Mouse (Mus musculus) activated CD4-positive, CD25-positive, alpha-beta regulatory T cell, adult 4 months (primary cell): ENCODE measurements around the gene Incenp. TPM values are rescaled to one million over a fixed set of nuclear protein-coding genes. Genes with fewer than 3 reads are reported as not detected.
"Not testable (repeated sequence)": the region's sequence is repeated elsewhere in the genome, so short reads cannot be mapped to it uniquely, and the experiment has no call there.

ENCODE experiments used
- ATAC-seq: one replicate; pipeline ENCODE4 v1.8.0; 2017
- polyA plus RNA-seq, 2 experiments: library from polyadenylated mRNA; unstranded; fragments of 100-300 nt; shearing (Covaris generic); gene quantifications; one replicate each; pipeline ENCODE4 v1.2.1; 2017

The Incenp gene
- polyA plus RNA-seq: 10 to 100 TPM; 30.3 to 31.9 TPM

DNA sequence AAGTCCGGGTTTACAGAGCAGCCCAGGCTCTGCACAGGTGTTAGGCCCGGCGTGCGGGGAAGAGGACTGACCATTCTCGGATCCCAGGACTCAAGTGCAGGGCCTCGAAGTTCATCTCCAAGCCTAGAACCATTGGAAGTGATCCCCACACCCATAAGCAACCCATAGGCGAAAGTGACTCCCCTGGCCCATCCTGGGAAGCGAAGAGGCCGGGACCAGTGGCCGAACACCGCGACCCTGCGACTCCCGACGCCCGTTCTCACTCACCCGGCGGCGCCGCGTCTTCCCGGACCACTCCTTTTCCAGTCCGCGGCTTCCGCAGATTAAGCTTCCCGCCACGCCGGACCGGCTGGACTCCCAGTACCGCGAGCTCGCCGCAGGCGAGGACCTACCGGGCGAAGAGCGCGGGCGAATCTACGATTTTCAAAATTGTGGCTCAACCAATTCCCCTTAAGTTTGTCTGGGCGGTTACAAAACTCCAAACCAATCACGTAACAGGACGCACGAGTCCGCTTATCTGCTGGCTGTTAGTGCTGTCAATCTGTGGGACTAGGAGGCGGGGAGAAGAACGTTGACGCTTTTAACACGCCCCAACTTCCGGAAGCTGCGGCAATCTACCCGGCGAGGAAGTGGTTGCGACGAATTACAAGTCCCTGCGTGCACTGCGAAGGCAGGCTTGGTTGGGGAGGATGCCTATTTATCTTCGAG is at the start of gene Incenp:
Gene Incenp (minus strand): TSS at position 480 of the 708 bp plus-strand sequence.
- peak; percentile 99 for ATAC-seq

DNA sequence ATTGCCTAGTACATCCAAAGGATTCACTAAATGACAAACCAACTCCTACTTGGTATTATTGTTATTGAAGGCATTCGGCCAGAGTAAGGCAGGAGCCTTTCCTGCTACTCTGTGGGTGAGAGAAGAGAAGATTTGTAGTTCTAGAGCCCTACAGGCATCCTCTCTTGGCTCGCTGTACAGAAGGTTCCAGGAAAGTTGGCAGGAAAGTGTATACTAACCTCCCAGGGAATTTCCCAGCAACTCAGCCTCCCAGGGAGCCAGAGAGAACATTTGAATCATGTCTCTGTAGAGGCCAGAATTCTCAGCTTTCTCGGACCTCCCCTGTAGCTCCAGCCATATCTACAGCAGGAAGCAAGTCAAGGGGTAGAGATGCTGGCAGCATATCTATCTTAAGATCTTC is 47.6 kb upstream of the Incenp start:
- ATAC-seq: no peak

DNA sequence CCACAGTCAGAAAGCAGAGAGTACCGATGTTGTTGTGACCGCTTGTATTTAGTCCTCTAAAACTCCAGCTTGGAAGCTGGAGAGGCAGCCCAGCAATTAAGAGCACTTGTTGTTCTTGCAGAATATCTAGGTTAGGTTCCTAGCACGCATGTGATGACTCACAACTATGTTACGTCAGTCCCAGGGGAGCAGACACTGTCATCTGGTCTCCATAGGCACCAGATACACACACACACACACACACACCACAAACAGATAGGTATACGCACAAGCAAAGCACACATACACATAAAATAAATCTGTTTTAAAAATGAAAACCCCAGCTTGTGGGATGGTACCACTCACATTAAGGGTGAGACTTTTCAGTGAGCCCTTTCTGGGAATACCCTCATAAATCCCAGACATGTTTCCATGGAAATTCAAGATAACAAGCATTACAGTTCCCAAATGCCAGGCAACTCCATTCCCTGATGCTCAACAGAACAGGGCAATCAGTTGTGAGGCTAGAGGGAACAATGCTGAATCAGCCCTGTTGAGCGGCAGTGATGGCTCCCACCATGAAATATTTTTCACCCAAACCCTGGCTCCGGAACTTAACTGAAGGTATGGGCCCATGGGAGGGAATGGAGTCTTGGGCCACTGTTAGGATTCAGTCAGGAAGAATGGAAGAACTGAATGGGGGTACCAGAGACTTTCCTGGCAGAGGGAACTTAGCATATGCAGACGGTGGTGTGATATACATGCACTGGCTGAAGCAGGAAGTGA is 46.6 kb upstream of the Incenp start:
- ATAC-seq: no peak

DNA sequence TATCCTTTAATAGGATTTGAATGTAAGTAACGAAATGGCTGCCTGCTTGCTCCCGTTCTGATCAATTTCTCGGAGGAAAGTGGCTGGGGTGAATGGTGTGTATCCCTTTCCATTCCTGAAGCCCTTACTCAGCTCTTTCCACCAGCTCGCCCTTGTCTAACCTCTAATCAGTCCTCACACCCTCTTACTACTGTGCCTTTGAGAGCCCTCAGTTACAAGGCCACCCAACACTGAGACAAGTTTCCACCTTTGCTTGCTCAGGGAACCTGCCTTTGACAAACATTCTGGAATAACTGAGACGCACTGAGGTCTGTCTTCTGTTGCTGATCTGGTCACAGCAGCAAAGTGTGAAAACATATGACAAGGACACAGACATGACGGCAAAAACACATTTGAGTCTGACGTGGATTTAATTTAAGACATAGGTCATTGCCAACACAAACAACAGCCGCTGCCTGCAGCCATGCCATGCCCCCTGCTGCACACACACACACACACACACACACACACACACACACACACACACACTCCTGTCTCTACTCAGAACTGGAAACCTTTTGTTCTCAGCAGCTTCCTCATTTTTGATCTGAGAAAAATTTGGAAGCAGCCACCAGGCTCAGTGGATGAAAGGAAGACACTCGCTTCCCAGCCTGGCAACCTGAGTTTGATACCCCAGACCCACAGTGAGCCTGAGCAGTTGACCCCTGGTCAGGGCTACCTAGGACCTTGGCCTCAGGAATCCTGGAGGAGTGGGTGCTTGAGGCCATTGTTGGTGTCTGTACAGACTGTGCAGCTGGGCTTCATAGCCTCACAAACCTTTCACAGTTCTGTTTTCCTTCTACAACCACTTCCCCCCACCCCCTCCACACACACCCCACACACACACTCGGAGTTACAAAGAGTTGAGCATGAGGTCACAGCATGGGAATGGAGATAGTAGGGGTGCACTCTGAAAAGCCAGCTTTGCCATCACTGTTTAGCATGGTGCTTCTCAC is 43.5 kb upstream of the Incenp start:
- no peak for ATAC-seq

DNA sequence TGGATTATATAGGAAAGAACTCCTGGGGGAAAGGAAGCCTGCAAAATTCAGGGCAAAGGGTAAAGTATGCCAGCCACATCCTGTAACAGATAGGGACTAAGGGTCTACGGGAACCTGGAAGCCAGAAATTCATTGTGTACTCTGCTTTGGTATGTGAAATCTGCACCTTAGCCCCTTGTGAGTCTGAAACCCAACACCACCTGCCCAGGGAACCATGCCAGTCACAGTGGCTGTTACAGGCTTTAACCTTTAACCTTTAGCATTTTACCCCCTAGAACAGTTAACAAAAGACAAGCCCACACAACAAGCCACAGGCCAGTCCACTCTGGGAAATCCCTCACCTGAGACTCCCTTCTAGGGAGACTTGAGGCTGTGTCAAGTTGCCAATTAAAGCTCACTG is 42.5 kb upstream of the Incenp start:
- ATAC-seq: no peak

DNA sequence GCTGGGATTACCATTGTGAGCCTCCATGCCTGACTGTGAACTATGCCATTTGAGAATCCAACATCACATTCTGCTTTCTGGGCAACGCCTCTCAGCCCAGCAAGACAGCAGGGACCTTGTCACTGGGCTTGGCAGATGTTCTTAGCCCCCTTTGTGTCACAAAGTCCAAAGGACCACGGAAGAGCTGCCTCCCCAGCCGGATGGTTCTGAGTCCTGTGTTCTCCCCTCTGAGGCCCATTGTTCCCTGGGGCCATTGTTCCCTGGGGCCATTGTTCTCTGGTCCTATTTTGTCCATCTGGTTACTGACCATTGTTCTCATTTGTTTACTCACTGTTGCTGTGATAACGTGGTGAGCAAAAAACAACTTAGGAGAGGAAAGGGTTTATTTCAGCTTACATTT is 41.6 kb upstream of the Incenp start:
- ATAC-seq: no peak

DNA sequence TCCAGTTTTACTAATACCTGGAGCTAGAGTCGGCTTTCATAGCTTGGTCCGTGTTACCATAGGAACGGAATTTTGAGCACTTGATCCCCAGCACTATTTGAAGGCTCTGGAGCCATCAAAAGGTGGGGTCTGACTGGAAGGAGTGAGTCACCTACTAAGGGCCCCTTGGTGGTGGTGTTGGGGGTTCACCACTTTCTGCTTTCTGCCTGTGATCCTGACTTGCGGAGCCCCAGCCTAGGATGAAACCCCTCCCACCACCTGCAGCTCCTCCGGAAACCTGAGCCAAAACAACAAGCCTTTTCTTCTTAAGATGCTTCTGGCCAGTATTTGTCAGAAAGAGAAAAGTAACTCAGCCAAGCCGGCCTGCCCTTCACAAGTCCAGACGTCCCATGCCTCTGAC is 40.5 kb upstream of the Incenp start:
- no peak for ATAC-seq

DNA sequence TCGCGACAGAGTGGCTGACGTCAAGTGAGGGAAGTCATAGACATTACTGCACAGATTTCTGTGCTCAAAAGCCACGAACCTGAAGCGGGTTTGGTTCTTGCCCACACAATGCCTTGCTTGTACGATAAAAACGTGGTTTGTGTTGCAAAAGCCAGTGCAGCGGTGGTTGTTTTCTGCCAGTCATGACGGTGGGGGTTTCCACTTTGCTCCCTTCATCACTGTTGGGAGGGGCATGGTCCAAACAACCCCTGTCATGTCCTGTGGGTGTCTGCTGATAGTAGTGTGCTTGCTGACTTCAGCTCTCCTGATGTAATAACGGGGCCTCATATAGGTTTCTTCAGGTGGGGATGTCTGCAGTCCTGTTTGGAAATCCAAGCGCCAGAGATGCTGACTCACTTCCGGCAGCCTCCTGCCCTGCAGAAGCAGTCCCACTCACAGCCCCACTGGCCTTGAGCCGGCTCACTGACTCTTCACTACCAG is 39.5 kb upstream of the Incenp start:
- ATAC-seq: peak; percentile 90

DNA sequence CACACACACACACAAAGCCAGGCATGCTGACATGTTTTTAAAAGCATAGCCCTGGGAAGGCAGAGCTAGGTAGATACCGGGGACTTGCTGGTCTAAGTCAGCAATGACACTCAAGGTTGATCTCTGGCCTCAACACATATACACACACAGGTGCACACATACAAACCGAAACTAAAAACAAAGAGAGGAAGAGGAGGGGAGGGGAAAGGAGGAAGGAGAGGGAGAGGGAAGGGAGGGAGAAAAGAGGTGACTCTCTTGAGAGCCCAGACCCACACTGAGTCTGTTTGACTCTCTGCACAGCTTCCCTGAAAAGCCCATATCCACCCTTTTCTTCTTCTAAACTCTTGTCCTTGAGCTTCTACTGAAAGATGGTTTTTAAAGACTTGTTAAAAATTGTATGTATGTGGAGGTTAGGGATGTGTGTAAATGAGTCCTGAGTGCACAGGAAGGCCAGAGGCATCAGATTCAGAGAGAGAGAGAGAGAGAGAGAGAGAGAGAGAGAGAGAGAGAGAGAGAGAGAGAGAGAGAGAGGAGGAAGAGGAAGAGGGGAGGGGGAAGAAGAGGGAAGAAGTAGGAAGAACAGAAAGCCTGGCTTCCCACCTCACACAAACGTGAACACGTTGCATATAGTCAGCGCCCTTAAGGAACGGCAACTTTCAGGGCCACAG is 38.9 kb upstream of the Incenp start:
- peak; percentile 28 for ATAC-seq

DNA sequence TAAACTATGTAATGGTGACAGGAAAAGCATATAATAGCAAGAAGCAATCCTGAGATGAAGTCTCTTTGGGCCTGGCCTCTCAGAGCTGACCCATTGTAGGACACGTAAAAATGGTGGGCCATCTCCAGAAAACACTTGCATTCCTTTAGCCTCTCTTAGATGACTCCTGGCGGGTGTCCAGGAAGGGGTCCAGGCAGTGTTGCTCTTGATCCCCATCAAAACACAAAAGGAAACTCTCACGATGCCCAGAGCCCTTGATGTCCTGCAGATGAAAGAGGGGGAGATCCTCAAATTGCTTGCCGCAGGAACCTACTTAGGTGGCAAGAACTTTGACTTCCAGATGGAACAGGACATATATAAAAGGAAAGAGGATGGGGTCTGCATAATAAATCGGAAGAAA is 38.1 kb upstream of the Incenp start:
- ATAC-seq: no peak

DNA sequence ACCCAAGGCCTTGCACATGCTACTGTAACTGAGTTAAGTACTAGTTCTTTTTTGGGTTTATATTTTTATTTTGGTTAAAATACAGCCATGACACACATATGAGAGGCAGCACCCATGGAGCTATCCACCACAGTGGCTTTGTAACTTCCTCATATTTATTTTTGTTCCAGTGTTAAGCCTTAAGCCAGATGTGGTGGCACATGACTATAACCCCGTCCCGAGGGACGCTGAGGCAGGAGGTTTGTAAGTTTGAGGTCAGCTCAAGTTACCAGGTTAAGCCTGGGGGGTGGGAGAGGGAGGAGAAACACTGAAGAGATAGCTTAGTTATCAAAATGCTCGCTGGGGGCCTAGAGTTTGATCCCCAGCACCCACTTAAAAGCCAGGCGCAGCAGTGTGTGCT is 37.2 kb upstream of the Incenp start:
- ATAC-seq: no peak

DNA sequence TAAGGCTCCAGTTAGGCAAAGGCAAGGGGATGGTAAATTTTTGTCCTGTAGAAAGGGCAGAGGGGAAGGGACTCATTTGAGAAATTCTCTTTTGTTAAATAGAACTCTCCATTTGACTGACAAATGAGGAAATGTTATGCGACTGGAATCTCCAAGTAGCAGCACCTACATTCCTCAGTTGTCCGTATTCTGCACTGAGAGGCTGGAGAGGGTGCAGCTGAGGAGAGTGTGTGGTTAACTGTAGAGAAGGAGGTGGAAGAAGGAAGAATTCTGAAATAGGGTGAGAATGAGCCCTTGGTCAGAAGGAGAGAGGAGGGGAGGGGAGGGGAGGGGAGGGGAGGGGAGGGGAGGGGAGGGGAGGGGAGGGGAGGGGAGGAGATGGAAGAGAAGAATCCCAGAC is 34.6 kb upstream of the Incenp start:
- ATAC-seq: no peak

DNA sequence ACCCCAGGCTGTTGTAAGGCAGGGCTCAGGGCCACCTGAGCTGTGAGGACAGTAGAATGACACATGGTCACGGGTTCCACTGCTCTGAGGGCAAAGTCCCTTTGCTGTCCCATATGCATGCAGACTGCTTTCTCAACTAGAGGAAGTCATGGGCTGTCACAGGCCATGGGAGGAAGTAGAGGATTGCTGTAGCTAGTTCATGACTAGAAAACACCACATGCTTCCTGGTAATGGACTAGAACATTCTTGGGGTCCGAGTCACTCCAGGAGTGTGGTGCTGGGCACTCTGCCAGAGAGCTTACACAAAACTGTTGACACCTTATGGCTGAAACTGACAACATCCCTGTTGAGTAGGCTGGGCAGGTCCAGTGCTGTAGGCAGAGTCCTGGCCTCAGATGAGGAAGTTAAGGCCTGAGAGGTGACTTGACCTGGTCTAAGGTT is 31.8 kb upstream of the Incenp start:
- ATAC-seq: not testable (repeated sequence)

DNA sequence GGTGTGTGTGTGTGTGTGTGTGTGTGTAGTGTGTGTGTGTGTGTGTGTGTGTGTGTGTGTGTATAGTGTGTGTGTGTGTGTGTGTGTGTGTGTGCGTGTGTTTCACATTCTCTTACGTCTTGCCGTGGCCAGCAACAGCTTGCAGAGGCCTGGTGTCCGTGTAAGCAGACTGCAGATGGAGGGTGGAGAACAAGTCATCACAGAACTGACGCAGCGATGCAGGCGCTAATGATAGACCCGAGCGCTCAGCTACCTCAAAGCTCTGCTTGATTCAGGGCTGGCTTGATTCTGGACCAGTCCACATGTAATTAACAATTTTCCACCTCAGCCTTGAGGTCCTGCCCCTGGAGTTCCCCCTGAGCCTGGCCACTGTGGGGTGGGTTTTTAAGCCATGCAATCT is 28.7 kb upstream of the Incenp start:
- no peak for ATAC-seq

DNA sequence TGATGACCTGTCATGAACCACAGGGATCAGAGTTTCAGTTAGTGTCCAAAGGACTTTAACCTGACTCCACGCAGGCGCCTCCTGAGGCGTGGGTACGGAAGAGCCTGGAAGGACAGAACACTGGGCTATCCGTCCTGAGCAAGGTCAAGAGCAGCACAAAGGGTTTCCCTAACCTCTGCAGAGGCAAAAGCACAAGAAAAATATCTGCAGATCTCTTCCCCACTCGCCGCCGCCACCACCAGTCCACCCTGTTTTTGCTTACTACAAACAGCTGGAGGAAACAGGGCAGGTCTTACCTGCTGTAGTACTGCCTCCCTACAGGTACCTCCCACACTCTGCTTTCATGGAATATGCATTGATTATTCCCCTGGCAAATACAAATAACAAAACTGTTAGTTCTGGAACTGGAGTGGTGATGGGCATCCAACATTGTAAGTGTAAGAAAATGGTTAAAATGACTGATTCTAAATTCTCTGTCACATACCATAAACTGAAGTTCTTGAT is 25.5 kb upstream of the Incenp start:
- no peak for ATAC-seq

DNA sequence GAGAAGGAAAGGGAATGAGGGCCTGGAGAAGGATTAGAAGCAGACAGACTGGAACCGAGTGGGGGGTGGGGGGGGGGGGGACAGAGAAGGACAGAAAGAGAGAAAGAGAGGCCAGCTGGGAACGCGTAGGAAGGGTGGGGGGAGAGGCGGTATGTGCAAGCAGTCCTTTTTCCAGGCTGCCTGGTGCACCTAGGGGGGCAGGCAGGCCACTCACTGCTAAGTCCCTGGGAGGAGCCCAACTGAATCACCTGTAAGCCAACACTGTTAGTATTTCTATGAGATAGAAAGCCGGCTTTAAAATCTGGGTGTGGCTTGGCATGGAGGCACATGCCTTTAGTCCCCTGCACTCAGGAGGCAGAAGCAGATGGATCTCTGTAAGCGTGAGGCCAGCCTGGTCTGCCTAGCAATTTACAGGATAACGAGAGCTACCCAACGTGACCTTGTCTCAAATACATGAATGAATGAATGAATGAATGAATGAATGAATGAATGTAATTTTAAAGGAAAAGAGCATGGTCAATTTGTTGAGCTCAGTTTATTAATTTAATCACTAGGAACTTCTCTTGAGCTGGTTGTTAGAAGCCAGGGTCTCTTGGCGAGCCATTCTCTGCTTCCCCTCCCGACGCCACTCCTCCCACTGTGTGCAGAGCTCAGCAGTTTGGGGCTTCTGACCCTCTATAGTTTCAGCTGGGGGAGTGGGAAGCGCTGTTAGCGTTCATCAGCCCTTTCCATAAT is 24.9 kb upstream of the Incenp start:
- no peak for ATAC-seq

DNA sequence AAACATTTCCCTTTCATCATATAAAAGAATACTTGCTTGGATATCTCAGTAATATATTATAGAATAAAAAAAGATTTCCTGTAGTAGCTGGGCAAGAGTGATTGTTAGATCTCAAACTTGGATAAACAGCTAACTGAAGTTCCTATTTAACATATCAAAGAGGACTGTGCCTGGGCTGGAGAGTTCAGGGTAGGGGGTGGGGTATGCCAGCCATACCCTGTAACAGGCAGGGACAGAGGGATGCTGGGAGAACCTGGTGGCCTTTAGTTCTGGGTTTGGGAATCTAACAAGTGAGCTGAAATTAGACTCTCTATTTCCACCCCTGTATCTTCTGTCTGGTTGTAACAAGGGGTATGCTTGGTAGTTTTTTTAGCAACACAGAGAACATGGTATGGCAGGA is 23.7 kb upstream of the Incenp start:
- ATAC-seq: no peak

DNA sequence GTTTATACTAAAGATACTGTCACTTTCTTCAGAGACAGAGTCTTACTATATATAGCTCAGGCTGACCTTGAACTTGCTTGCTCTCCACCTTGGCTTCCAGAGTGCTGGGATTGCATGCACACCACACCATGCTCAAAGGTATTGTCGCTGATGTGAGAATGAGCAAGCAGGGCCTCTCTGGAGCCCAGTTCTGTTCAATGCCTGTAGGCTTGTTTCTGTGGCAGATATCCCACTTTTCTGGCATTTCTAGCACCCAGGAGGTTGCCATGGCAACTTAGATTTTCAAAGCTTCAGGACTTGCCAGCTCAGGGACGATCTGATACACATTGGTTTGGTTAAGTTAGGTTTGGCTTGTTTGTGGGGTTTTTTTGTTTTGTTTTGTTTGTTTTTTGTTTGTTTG is 22.9 kb upstream of the Incenp start:
- no peak for ATAC-seq

DNA sequence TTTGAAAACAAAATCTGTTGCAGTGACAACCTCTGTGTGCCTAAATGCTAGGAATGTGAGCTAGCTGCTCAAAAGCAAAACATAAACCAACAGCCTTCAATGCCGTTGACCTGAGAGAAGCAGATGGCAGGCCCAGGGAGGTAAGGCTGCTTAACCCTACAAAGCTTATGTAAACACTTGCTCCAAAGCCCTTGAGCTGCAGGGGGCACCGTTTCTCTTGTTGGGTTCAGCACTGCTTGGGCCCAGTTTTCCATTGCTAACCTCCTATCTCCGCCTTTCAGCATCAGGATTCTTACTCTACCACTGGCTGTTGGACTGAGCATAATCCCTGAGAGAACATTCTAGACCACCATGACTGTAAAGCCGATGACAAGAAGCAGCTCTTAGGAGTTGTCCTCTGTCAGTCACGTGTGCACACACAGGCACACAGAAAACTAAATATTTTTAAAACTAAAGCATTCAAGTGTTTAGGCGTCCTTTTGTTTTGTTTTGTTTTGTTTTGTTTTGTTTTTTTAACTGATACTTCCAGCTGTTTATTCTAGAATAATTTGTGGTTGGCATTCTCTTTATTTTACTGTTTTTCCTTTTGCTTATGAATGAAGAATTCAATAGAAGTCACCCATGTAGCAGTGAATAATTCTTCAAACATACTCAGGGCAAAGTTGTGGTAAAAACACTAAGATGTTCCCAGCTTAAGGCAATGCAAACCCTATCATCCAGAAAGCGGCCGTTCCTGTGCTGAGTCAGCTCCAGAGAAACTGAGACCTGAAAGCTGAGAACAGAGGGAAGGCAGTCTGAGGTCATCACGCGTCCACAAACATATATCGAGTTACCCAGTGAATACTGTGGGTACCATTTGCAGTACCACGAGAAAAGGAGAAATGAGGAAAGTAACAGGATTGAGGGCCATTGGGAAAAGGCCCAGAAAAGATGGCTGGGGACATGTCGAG is 21.8 kb upstream of the Incenp start:
- ATAC-seq: no peak
